Mouse (Mus musculus): ENCODE data around the gene Rnf207.
A peak's percentile ranks its signal among the peaks of the same experiment; 100 is the strongest.

The Rnf207 gene

GRCm38 (mm10) chr4:152332952-152333351 is 14.2 kb upstream of the Rnf207 start:
- DNase-seq (ENCODE audit: low read depth, low spot score): peak; percentile 94

- peak; percentile 90 for DNase-seq (ENCODE audit: low read depth, low spot score)
These were observed 9.9 kb upstream of the Rnf207 start for GRCm38 (mm10) chr4:152328691-152329090.

GRCm38 (mm10) chr4:152326543-152326942 is 7.8 kb upstream of the Rnf207 start:
- no peak for DNase-seq (ENCODE audit: low read depth, low spot score)

- DNase-seq (ENCODE audit: low read depth, low spot score): peak; percentile 99
These were observed 7.0 kb upstream of the Rnf207 start, which contains the start of gene Rpl22 for GRCm38 (mm10) chr4:152325574-152326411. TSS of gene Rpl22 (plus strand) at chr4:152325742.

- peak; percentile 57 for DNase-seq (ENCODE audit: low read depth, low spot score)
These were observed 6.1 kb upstream of the Rnf207 start for GRCm38 (mm10) chr4:152324641-152325562.

GRCm38 (mm10) chr4:152321464-152321863 is 2.7 kb upstream of the Rnf207 start:
- DNase-seq (ENCODE audit: low read depth, low spot score): no peak

- DNase-seq (ENCODE audit: low read depth, low spot score): no peak
These were observed 1.2 kb downstream of the Rnf207 start for GRCm38 (mm10) chr4:152317631-152318033.

- DNase-seq (ENCODE audit: low read depth, low spot score): peak; percentile 77
These were observed 3.1 kb downstream of the Rnf207 start for GRCm38 (mm10) chr4:152315498-152316213.

- peak; percentile 72 for DNase-seq (ENCODE audit: low read depth, low spot score)
These were observed 4.9 kb downstream of the Rnf207 start for GRCm38 (mm10) chr4:152313934-152314333.

- peak; percentile 64 for DNase-seq (ENCODE audit: low read depth, low spot score)
These were observed 5.6 kb downstream of the Rnf207 start for GRCm38 (mm10) chr4:152313211-152313632.

GRCm38 (mm10) chr4:152312186-152312585 is 6.6 kb downstream of the Rnf207 start:
- peak; percentile 80 for DNase-seq (ENCODE audit: low read depth, low spot score)

GRCm38 (mm10) chr4:152307542-152307941 is 11.3 kb downstream of the Rnf207 start:
- no peak for DNase-seq (ENCODE audit: low read depth, low spot score)

- no peak for DNase-seq (ENCODE audit: low read depth, low spot score)
These were observed 12.8 kb downstream of the Rnf207 start for GRCm38 (mm10) chr4:152305991-152306390.

- no peak for DNase-seq (ENCODE audit: low read depth, low spot score)
These were observed 14.1 kb downstream of the Rnf207 start for GRCm38 (mm10) chr4:152304685-152305084.

- DNase-seq (ENCODE audit: low read depth, low spot score): no peak
These were observed 15.6 kb downstream of the Rnf207 start for GRCm38 (mm10) chr4:152303172-152303571.

- no peak for DNase-seq (ENCODE audit: low read depth, low spot score)
These were observed 16.8 kb downstream of the Rnf207 start for GRCm38 (mm10) chr4:152302012-152302411.

- DNase-seq (ENCODE audit: low read depth, low spot score): no peak
These were observed 18.4 kb downstream of the Rnf207 start for GRCm38 (mm10) chr4:152300375-152300774.

GRCm38 (mm10) chr4:152298836-152299235 is 20.0 kb downstream of the Rnf207 start:
- DNase-seq (ENCODE audit: low read depth, low spot score): no peak

- DNase-seq (ENCODE audit: low read depth, low spot score): peak; percentile 100
These were observed 21.6 kb downstream of the Rnf207 start, which contains the start of gene Icmt for GRCm38 (mm10) chr4:152296874-152297861. TSS of gene Icmt (plus strand) at chr4:152297227.

GRCm38 (mm10) chr4:152296371-152296770 is 22.4 kb downstream of the Rnf207 start:
- no peak for DNase-seq (ENCODE audit: low read depth, low spot score)

Measured in ZHBTc4 (cell line).